Mouse (Mus musculus): ENCODE measurements around the gene C330021F23Rik. TPM values are rescaled to one million over a fixed set of nuclear protein-coding genes. Genes with fewer than 3 reads are reported as not detected.

Gene C330021F23Rik
- total RNA-seq, 2 experiments from 2014 or later: not detected

GRCm38 (mm10) chr8:3630647-3631477 is 63.1 kb downstream of the C330021F23Rik start, which contains the start of gene Stxbp2:
TSS of gene Stxbp2 (plus strand) at chr8:3630955.
- peak within 1 kb of the TSS; percentile 52 for H3K4me3 ChIP-seq
- TF ChIP-seq CTCF (conservative IDR thresholded peaks at IDR 0.05): no peak
- peak; percentile 74 to 77 for DNase-seq (ENCODE audit: low spot score in 2 of 2)
- H3K27ac ChIP-seq: peak within 1 kb of the TSS; percentile 20; the same call in 1 of the 2 replicates

- H3K4me3 ChIP-seq: peak overlapping the region; percentile 52
- TF ChIP-seq CTCF (conservative IDR thresholded peaks at IDR 0.05): no peak
- no peak for DNase-seq (ENCODE audit: low spot score in 2 of 2)
Measured at GRCm38 (mm10) chr8:3631478-3631875, 63.7 kb downstream of the C330021F23Rik start.

More at GRCm38 (mm10) chr8:3631478-3631875, 63.7 kb downstream of the C330021F23Rik start:
- no peak overlapping the region for H3K27ac ChIP-seq

Other genes starting within 250 kb of the C330021F23Rik start
- not detected for gene A430078G23Rik, start 214.6 kb upstream of the C330021F23Rik start, total RNA-seq (2021)
- gene Arhgef18, start 175.0 kb upstream of the C330021F23Rik start, total RNA-seq (2021): 10 to 100 TPM; 43.7 to 46.7 TPM
- gene Pex11g, start 100.3 kb upstream of the C330021F23Rik start, total RNA-seq (2021): under 1 TPM; 0.32 to 0.95 TPM
- gene Tex45, start 97.1 kb upstream of the C330021F23Rik start, total RNA-seq (2021): under 1 TPM; 0.23 to 0.54 TPM
- 10 to 100 TPM; 27.9 to 29.9 TPM for gene Zfp358, start 74.9 kb upstream of the C330021F23Rik start, total RNA-seq (2021)
- gene Mcoln1, start 67.5 kb upstream of the C330021F23Rik start, total RNA-seq (2021): 10 to 100 TPM; 82.4 to 85.4 TPM
- gene Pnpla6, start 52.6 kb upstream of the C330021F23Rik start, total RNA-seq (2021): 10 to 100 TPM; 79.4 to 82.1 TPM
- gene Camsap3, start 19.3 kb downstream of the C330021F23Rik start, total RNA-seq (2021): 10 to 100 TPM; 36.5 to 39.3 TPM
- gene Xab2, start 53.3 kb downstream of the C330021F23Rik start, total RNA-seq (2021): 10 to 100 TPM; 39.6 to 41.4 TPM
- gene Pet100, start 53.6 kb downstream of the C330021F23Rik start, total RNA-seq (2021): 10 to 100 TPM; 87.0 to 87.3 TPM
- gene Pcp2, start 57.6 kb downstream of the C330021F23Rik start, total RNA-seq (2021): 1 to 10 TPM in 1 of 2 experiments, under 1 TPM in 1; 0.88 to 3.6 TPM
- gene Stxbp2, start 63.0 kb downstream of the C330021F23Rik start, total RNA-seq (2021): 10 to 100 TPM; 43.3 to 55.7 TPM
- gene Retn, start 87.8 kb downstream of the C330021F23Rik start, total RNA-seq (2021): 1 to 10 TPM in 1 of 2 experiments, under 1 TPM in 1; 0.67 to 1.1 TPM
- gene Mcemp1, start 97.8 kb downstream of the C330021F23Rik start, total RNA-seq (2021): not detected
- gene Fcor, start 104.4 kb downstream of the C330021F23Rik start, total RNA-seq (2021): 10 to 100 TPM; 14.7 to 17.9 TPM
- gene Trappc5, start 108.3 kb downstream of the C330021F23Rik start, total RNA-seq (2021): 10 to 100 TPM; 27.4 to 28.4 TPM
- gene Fcer2a, start 126.2 kb downstream of the C330021F23Rik start, total RNA-seq (2021): not detected
- not detected for gene Clec4g, start 152.7 kb downstream of the C330021F23Rik start, total RNA-seq (2021)
- under 1 TPM in 1 of 2 experiments, not detected in 1; 0.41 TPM for gene Cd209a, start 181.0 kb downstream of the C330021F23Rik start, total RNA-seq (2021)